Mouse (Mus musculus) mammary gland, adult 2 months (tissue): Measurements from ENCODE around the gene Pard3. TPM values are rescaled to one million over a fixed set of nuclear protein-coding genes. Genes with fewer than 3 reads are reported as not detected.

Source experiments
- polyA plus RNA-seq: library from polyadenylated mRNA; depleted of rRNA; stranded (reverse); fragments of >200 nt; gene quantifications from 2 replicates; pipeline ENCODE4 v1.2.3, GENCODE M21; 2012; ENCODE audit warnings: low replicate concordance; rRNA removed

Gene Pard3
- polyA plus RNA-seq = 26.9 and 31.7 TPM in 2 replicates

DNA sequence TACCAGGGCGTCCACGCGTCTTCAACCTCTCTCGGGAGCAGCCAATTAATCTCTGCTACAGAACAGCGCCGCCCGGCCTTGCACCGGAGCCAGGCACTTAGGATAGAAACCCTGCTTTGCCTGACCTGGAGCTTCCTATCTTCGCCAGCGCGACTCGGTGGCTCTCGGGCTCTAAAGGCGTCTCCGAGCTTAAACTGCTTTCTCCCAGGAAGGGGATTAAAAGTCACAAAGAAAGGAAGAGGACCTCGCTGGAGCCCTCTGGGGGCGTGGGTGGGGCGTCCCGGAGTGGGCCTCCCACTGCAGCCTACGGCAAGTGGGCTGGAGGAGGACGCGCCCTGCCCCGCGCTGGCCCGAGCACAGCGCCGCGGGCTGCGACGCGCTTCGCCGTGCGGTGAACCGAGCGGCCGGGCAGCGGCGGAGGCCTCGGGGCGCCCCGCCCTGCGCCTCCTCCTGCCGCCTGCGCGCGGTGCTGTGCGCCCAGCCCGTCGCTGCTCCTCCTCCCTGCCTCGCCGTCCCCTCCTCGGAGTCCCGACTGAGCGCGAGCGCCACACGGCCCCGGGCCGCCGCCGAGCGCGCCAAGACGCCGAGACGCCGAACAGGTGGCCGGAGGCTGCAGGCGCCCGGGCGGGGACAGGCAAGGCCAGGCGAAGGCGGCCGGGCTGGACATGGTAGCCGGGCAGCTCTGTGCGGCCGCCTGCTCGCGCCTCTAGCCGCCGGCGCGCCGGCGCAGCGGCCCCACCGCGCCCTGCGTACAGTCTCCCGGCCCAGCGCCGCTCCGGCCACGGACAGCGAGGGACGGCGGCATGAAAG lies at the start of gene Pard3:
TSS of gene Pard3 (plus strand) at position 343 of the 810 bp plus-strand sequence.

Other genes starting within 250 kb of the Pard3 start
- 113 and 473 TPM in 2 replicates for gene Tomm20, start 118.0 kb upstream of the Pard3 start, polyA plus RNA-seq
- 2.2 and 2.9 TPM in 2 replicates for gene Rbm34, start 92.8 kb upstream of the Pard3 start, polyA plus RNA-seq